8 mouse cellular contexts compared by ENCODE assay signal in genomic region chr5:33936120-33936707, GRCm38 (mm10). TPM values are rescaled to one million over a fixed set of nuclear protein-coding genes. Genes with fewer than 3 reads are reported as not detected.
DNase-seq lines count a peak whose midpoint lies in the region; ATAC-seq and TF ChIP-seq lines count a peak whose summit lies in the region.

TSS of gene Nelfa (minus strand) at chr5:33936413.

- peak within 1 kb of the TSS; percentile 87 for H3K4me3 ChIP-seq in embryonic facial prominence, embryonic 13.5 days
- H3K4me3 ChIP-seq in kidney, adult 2 months (ENCODE audit: insufficient read depth, low read depth, low read length): peak within 1 kb of the TSS; percentile 69
- H3K4me3 ChIP-seq in limb, embryonic 12.5 days (replicated peaks): peak within 1 kb of the TSS; percentile 93
- H3K4me3 ChIP-seq in midbrain, embryonic 15.5 days: peak within 1 kb of the TSS; percentile 97
- peak within 1 kb of the TSS; percentile 77 for H3K4me3 ChIP-seq in spleen, adult 2 months (ENCODE audit: extremely low read depth, insufficient read depth, insufficient read length)

- H3K27ac ChIP-seq in embryonic facial prominence, embryonic 13.5 days: peak within 1 kb of the TSS; percentile 94
- peak within 1 kb of the TSS; percentile 69 for H3K27ac ChIP-seq in kidney, adult 2 months (ENCODE audit: insufficient read depth, low read depth, low read length)
- H3K27ac ChIP-seq in limb, embryonic 12.5 days: peak within 1 kb of the TSS; percentile 94
- peak within 1 kb of the TSS; percentile 95 for H3K27ac ChIP-seq in midbrain, embryonic 15.5 days
- H3K27ac ChIP-seq in spleen, adult 2 months (ENCODE audit: insufficient read depth, low read length): peak within 1 kb of the TSS; percentile 87

- peaks cover 7% of the 10 kb centered on the region for H3K9me3 ChIP-seq in embryonic facial prominence, embryonic 13.5 days
- H3K9me3 ChIP-seq in limb, embryonic 12.5 days: peaks cover 20% of the 10 kb centered on the region
- no peaks in the 10 kb centered on the region; the same call in 1 of the 2 replicates for H3K9me3 ChIP-seq in midbrain, embryonic 15.5 days

- H3K36me3 ChIP-seq in embryonic facial prominence, embryonic 13.5 days: peaks cover 26% of the 10 kb centered on the region
- H3K36me3 ChIP-seq in kidney, adult 2 months (ENCODE audit: control insufficient read depth, insufficient read depth, low read length): no peaks in the 10 kb centered on the region
- H3K36me3 ChIP-seq in limb, embryonic 12.5 days: peaks cover 21% of the 10 kb centered on the region
- 0 out of 2 replicates have a peak, but pooled peaks cover 3% of the 10 kb centered on the region for H3K36me3 ChIP-seq in midbrain, embryonic 15.5 days (replicated peaks)
- peaks cover 2% of the 10 kb centered on the region; the same call in 1 of the 2 replicates for H3K36me3 ChIP-seq in spleen, adult 2 months (ENCODE audit: control insufficient read depth, insufficient read depth, low read length)

- H3K4me1 ChIP-seq in embryonic facial prominence, embryonic 13.5 days: peaks cover 22% of the 10 kb centered on the region
- peaks cover 7% of the 10 kb centered on the region; the same call in 1 of the 2 replicates for H3K4me1 ChIP-seq in kidney, adult 2 months (ENCODE audit: control insufficient read depth, insufficient read depth, low read length)
- H3K4me1 ChIP-seq in limb, embryonic 12.5 days (replicated peaks): peaks cover 22% of the 10 kb centered on the region
- peaks cover 33% of the 10 kb centered on the region for H3K4me1 ChIP-seq in midbrain, embryonic 15.5 days
- peaks cover 19% of the 10 kb centered on the region for H3K4me1 ChIP-seq in spleen, adult 2 months (ENCODE audit: control insufficient read depth, insufficient read depth, insufficient read length)

- H3K9ac ChIP-seq in embryonic facial prominence, embryonic 13.5 days: peak within 1 kb of the TSS; percentile 95
- H3K9ac ChIP-seq in limb, embryonic 12.5 days (replicated peaks): peak within 1 kb of the TSS; percentile 95
- H3K9ac ChIP-seq in midbrain, embryonic 15.5 days: peak within 1 kb of the TSS; percentile 92

- peak; percentile 97 for ATAC-seq in embryonic facial prominence, embryonic 13.5 days (ENCODE audit: insufficient number of reproducible peaks, insufficient read depth, low FRiP score, low TSS enrichment, low read depth)
- ATAC-seq in limb, embryonic 12.5 days (ENCODE audit: insufficient number of reproducible peaks, insufficient read depth, low FRiP score, low TSS enrichment, low read depth): peak; percentile 98
- peak; percentile 98 for ATAC-seq in midbrain, embryonic 15.5 days (replicated peaks)

- TF ChIP-seq CTCF in kidney, adult 2 months (conservative IDR thresholded peaks at IDR 0.05; ENCODE audit: insufficient read depth, insufficient read length, low read depth, low read length): 0 out of 2 replicates have a peak, but pooled peaks have one; percentile 10
- TF ChIP-seq CTCF in spleen, adult 2 months (IDR thresholded peaks at IDR 0.05; ENCODE audit: extremely low read depth, insufficient read depth, insufficient read length, insufficient replicate concordance): no peak

- WGBS in embryonic facial prominence, embryonic 13.5 days: under 1% methylated on average over 61 of the region's 61 CpGs
- WGBS in kidney, adult 2 months: under 1% methylated on average over 61 of the region's 61 CpGs
- WGBS in limb, embryonic 12.5 days: under 1% methylated on average over 60 of the region's 61 CpGs
- WGBS in midbrain, embryonic 15.5 days: under 1% methylated on average over 61 of the region's 61 CpGs
- WGBS in spleen, adult 2 months: under 1% methylated on average over 61 of the region's 61 CpGs

- peak; percentile 82 for TF ChIP-seq POLR2A in kidney, adult 2 months (IDR thresholded peaks at IDR 0.05; ENCODE audit: low read depth, low read length)
- peak; percentile 76 for TF ChIP-seq POLR2A in spleen, adult 2 months (IDR thresholded peaks at IDR 0.05; ENCODE audit: low read depth, low read length)

- no peaks in the 10 kb centered on the region for H3K27me3 ChIP-seq in embryonic facial prominence, embryonic 13.5 days
- no peaks in the 10 kb centered on the region for H3K27me3 ChIP-seq in kidney, adult 2 months (replicated peaks; ENCODE audit: control insufficient read depth, insufficient read depth, low read length)
- H3K27me3 ChIP-seq in limb, embryonic 12.5 days: no peaks in the 10 kb centered on the region
- H3K27me3 ChIP-seq in midbrain, embryonic 15.5 days (replicated peaks): no peaks in the 10 kb centered on the region
- no peaks in the 10 kb centered on the region for H3K27me3 ChIP-seq in spleen, adult 2 months (ENCODE audit: control insufficient read depth, insufficient read depth, low read length)

- peak; percentile 98 for DNase-seq in 3134 (ENCODE audit: extremely low read depth, insufficient read length, low spot score)
- peak; percentile 99 for DNase-seq in adrenal gland, postnatal 36 days
- peak; percentile 98 to 99 for DNase-seq in heart, adult 18-20 months
- peak; percentile 99 for DNase-seq in kidney, adult 2 months
- DNase-seq in spleen, adult 2 months (ENCODE audit: low read depth in 1 of 2, low spot score in 2 of 2): peak; percentile 97 to 98

- peak within 1 kb of the TSS; percentile 75 for H3K4me2 ChIP-seq in embryonic facial prominence, embryonic 13.5 days
- H3K4me2 ChIP-seq in limb, embryonic 12.5 days: peak within 1 kb of the TSS; percentile 72
- H3K4me2 ChIP-seq in midbrain, embryonic 15.5 days: peak within 1 kb of the TSS; percentile 71

RNA-seq across cellular contexts. Expression of gene Nelfa, which starts in this region (rescaled TPM):
- 10 to 100 TPM; 18.3 to 21.5 TPM for total RNA-seq in adrenal gland, postnatal 36 days (2021)
- polyA plus RNA-seq in embryonic facial prominence, embryonic 13.5 days (2015; fragmentation: Nextera tagmentation; extraction: Ambion mirVana): 61.9 and 67.7 TPM in 2 replicates
- 1 to 10 TPM; 9.0 to 9.1 TPM for total RNA-seq in heart, adult 18-20 months (2021)
- 23.0 and 24.6 TPM in 2 replicates for polyA plus RNA-seq in kidney, adult 2 months (2012; rRNA removed)
- 69.0 and 76.8 TPM in 2 replicates for polyA plus RNA-seq in limb, embryonic 12.5 days (2016; fragmentation: Nextera tagmentation; extraction: Ambion mirVana)
- 43.1 and 44.4 TPM in 2 replicates for polyA plus RNA-seq in midbrain, embryonic 15.5 days (2015; fragmentation: Nextera tagmentation; extraction: Ambion mirVana)
- polyA plus RNA-seq in spleen, adult 2 months (2012; rRNA removed): 29.8 and 37.2 TPM in 2 replicates

Comparison
In these comparisons a context has a peak if more than half of its experiments do, and no peak if none do; other contexts are left out.
1. Peak in every context shown above with its lines: DNase-seq, ATAC-seq, H3K4me3 ChIP-seq and H3K27ac ChIP-seq.